Mouse (Mus musculus) left cerebral cortex, postnatal 4 days (tissue): Measurements from ENCODE around the gene Nmrk1. TPM values are rescaled to one million over a fixed set of nuclear protein-coding genes. Genes with fewer than 3 reads are reported as not detected.

Experiments used
- total RNA-seq, 2 experiments: library from RNA; stranded (reverse); gene quantifications; 2 replicates each; pipeline ENCODE4 v1.2.3; 2021

The Nmrk1 gene
- total RNA-seq, 2 experiments from 2014 or later, result 3.2 to 5.1 TPM

Other genes with a start within 250 kb of the Nmrk1 start
- gene Ostf1, start 127 bp upstream of the Nmrk1 start, total RNA-seq, result 10 to 100 TPM; 19.3 to 21.1 TPM
- 10 to 100 TPM; 10.4 to 13.0 TPM for gene Carnmt1, start 38.8 kb downstream of the Nmrk1 start, total RNA-seq
- 10 to 100 TPM; 23.6 to 25.9 TPM for gene D030056L22Rik, start 81.2 kb downstream of the Nmrk1 start, total RNA-seq
- 1 to 10 TPM in 1 of 2 experiments, under 1 TPM in 1; 0.90 to 1.0 TPM for gene Trpm6, start 118.0 kb downstream of the Nmrk1 start, total RNA-seq